Mouse (Mus musculus) ovary, postnatal 36 days (tissue): Measurements from ENCODE around the gene Pak7.

Experiments
- DNase-seq: peaks from one replicate; pipeline ENCODE4 v3.0.0; 2022; ENCODE audit warnings: low spot score, mixed read lengths

The Pak7 gene

GRCm38 (mm10) chr2:136048464-136048863 lies 339.3 kb downstream of the Pak7 start:
- no peak for DNase-seq
